Mouse (Mus musculus) embryonic fibroblast, embryonic 13.5 days (primary cell): Measurements from ENCODE around the gene Nckap5. TPM values are rescaled to one million over a fixed set of nuclear protein-coding genes. Genes with fewer than 3 reads are reported as not detected.

Experiments
- H3K27ac ChIP-seq: 2 replicates; pipeline ENCODE4 v1.5.1; 2012; ENCODE audit warnings: low read length, control low read depth, inconsistent platforms; ENCODE audit not compliant: insufficient read depth
- H3K4me1 ChIP-seq: 2 replicates; pipeline ENCODE4 v1.6.1; 2011; ENCODE audit warnings: low read length; ENCODE audit not compliant: control insufficient read depth, insufficient read depth
- H3K4me3 ChIP-seq: 2 replicates; pipeline ENCODE4 v1.5.1; 2011; ENCODE audit warnings: mild to moderate bottlenecking, control low read depth, low read length; ENCODE audit not compliant: insufficient read depth
- CTCF ChIP-seq: IDR thresholded peaks from 2 replicates; pipeline ENCODE4 v1.5.1; 2011; ENCODE audit warnings: mild to moderate bottlenecking, control low read depth, low read length, moderate library complexity, borderline replicate concordance; ENCODE audit not compliant: insufficient read depth
- POLR2A ChIP-seq: IDR thresholded peaks from 2 replicates; pipeline ENCODE4 v1.6.1; 2011; ENCODE audit warnings: low read depth, mild to moderate bottlenecking, control low read depth, low read length, moderate library complexity
- polyA plus RNA-seq: library from polyadenylated mRNA; stranded (reverse); fragments of >200 nt; gene quantifications from 2 replicates; pipeline ENCODE4 v1.2.4, GENCODE M21; 2011; ENCODE audit warnings: low read depth; ENCODE audit not compliant: missing spikeins, insufficient read length

Nckap5 gene
- polyA plus RNA-seq, 1 experiment = 1.7 TPM

GRCm38 (mm10) chr1:126766971-126767370 is 63.6 kb downstream of the Nckap5 start:
- Histone ChIP-seq H3K27ac (no peak overlapping the region), H3K4me3 (no peak overlapping the region), H3K4me1 (no peaks in the 10 kb centered on the region)
- TF ChIP-seq CTCF (no peak), POLR2A (no peak)

GRCm38 (mm10) chr1:126765506-126766170 is 65.0 kb downstream of the Nckap5 start:
- no peak for TF ChIP-seq POLR2A
- TF ChIP-seq CTCF = no peak
- H3K27ac ChIP-seq = no peak overlapping the region
- no peaks in the 10 kb centered on the region for H3K4me1 ChIP-seq
- no peak overlapping the region for H3K4me3 ChIP-seq

GRCm38 (mm10) chr1:126764201-126764600 is 66.4 kb downstream of the Nckap5 start:
- Histone ChIP-seq H3K27ac (no peak overlapping the region), H3K4me1 (no peaks in the 10 kb centered on the region), H3K4me3 (no peak overlapping the region)
- TF ChIP-seq POLR2A (no peak), CTCF (no peak)

GRCm38 (mm10) chr1:126763192-126763591 is 67.4 kb downstream of the Nckap5 start:
- no peak overlapping the region for H3K4me3 ChIP-seq
- no peak overlapping the region for H3K27ac ChIP-seq
- no peak for TF ChIP-seq POLR2A
- no peaks in the 10 kb centered on the region for H3K4me1 ChIP-seq

GRCm38 (mm10) chr1:126760386-126760785 is 70.2 kb downstream of the Nckap5 start:
- H3K27ac ChIP-seq = no peak overlapping the region

GRCm38 (mm10) chr1:126755682-126756081 is 74.9 kb downstream of the Nckap5 start:
- no peak for TF ChIP-seq CTCF

More at GRCm38 (mm10) chr1:126760386-126760785, 70.2 kb downstream of the Nckap5 start:
- Histone ChIP-seq H3K4me3 (no peak overlapping the region), H3K4me1 (no peaks in the 10 kb centered on the region)
- TF ChIP-seq CTCF (no peak), POLR2A (no peak)

GRCm38 (mm10) chr1:126753611-126754010 is 77.0 kb downstream of the Nckap5 start:
- no peak overlapping the region for H3K4me3 ChIP-seq
- H3K4me1 ChIP-seq = no peaks in the 10 kb centered on the region
- TF ChIP-seq POLR2A = no peak
- no peak for TF ChIP-seq CTCF
- H3K27ac ChIP-seq = no peak overlapping the region

More at GRCm38 (mm10) chr1:126755682-126756081, 74.9 kb downstream of the Nckap5 start:
- no peak overlapping the region for H3K4me3 ChIP-seq
- H3K27ac ChIP-seq = no peak overlapping the region
- no peaks in the 10 kb centered on the region for H3K4me1 ChIP-seq

GRCm38 (mm10) chr1:126752247-126753037 is 78.2 kb downstream of the Nckap5 start:
- no peak overlapping the region for H3K4me3 ChIP-seq
- H3K27ac ChIP-seq = no peak overlapping the region
- no peak for TF ChIP-seq CTCF
- TF ChIP-seq POLR2A = no peak
- H3K4me1 ChIP-seq = no peaks in the 10 kb centered on the region

- H3K4me1 ChIP-seq = no peaks in the 10 kb centered on the region
- no peak for TF ChIP-seq CTCF
These were observed 79.5 kb downstream of the Nckap5 start for GRCm38 (mm10) chr1:126751137-126751536.

GRCm38 (mm10) chr1:126750156-126750555 is 80.4 kb downstream of the Nckap5 start:
- H3K4me3 ChIP-seq = no peak overlapping the region
- H3K27ac ChIP-seq = no peak overlapping the region
- H3K4me1 ChIP-seq = no peaks in the 10 kb centered on the region
- no peak for TF ChIP-seq CTCF
- TF ChIP-seq POLR2A = no peak

More at GRCm38 (mm10) chr1:126751137-126751536, 79.5 kb downstream of the Nckap5 start:
- H3K4me3 ChIP-seq = no peak overlapping the region
- no peak overlapping the region for H3K27ac ChIP-seq
